Mouse (Mus musculus) C2C12 (cell line): ENCODE data around the gene Zfp970.
"Not testable (repeated sequence)": the region's sequence is repeated elsewhere in the genome, so short reads cannot be mapped to it uniquely, and the experiment has no call there.

ENCODE experiments used
- CTCF ChIP-seq: IDR thresholded peaks from one replicate; pipeline ENCODE4 v1.5.1; 2011; ENCODE audit not compliant: control insufficient read depth, insufficient read depth, insufficient read length
- MYOD1 ChIP-seq: IDR thresholded peaks from one replicate; pipeline ENCODE4 v1.6.1; 2011; ENCODE audit warnings: low read depth; ENCODE audit not compliant: control insufficient read depth, insufficient read length

DNA sequence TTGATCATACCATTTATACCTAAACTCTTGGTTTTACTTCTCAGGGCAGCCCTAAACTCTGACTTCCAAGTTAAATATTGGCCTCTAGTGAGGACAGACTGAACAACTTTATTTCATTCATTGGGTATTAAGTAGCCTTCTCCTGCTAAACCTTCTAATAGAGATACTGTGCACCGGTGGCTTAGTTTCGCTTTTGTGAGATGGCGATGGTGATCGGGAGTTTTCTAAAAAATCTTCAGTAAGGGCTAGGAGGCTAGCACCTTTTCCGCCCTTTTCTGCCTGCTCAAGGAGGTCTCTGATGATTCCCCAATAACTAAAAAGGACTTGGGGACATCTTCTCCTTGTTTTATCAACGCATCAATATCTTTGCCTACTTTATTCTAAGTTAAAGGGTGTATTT lies 59.1 kb downstream of the Zfp970 start:
- TF ChIP-seq MYOD1, CTCF: not testable (repeated sequence)
